Mouse (Mus musculus) embryonic fibroblast, embryonic 13.5 days (primary cell): Measurements from ENCODE around the gene Myo1d.

Experiments used
- CTCF ChIP-seq: IDR thresholded peaks from 2 replicates; pipeline ENCODE4 v1.5.1; 2011; ENCODE audit warnings: mild to moderate bottlenecking, control low read depth, low read length, moderate library complexity, borderline replicate concordance; ENCODE audit not compliant: insufficient read depth
- POLR2A ChIP-seq: IDR thresholded peaks from 2 replicates; pipeline ENCODE4 v1.6.1; 2011; ENCODE audit warnings: low read depth, mild to moderate bottlenecking, control low read depth, low read length, moderate library complexity

GRCm38 (mm10) chr11:80471836-80472605, 307.8 kb downstream of the Myo1d start:
- TF ChIP-seq CTCF: no peak
- TF ChIP-seq POLR2A: no peak
